Mouse (Mus musculus): ENCODE results near the gene Ppp2r3a. TPM values are rescaled to one million over a fixed set of nuclear protein-coding genes. Genes with fewer than 3 reads are reported as not detected.

Ppp2r3a gene
- polyA plus RNA-seq, 1 experiment, result 0.33 TPM

DNA sequence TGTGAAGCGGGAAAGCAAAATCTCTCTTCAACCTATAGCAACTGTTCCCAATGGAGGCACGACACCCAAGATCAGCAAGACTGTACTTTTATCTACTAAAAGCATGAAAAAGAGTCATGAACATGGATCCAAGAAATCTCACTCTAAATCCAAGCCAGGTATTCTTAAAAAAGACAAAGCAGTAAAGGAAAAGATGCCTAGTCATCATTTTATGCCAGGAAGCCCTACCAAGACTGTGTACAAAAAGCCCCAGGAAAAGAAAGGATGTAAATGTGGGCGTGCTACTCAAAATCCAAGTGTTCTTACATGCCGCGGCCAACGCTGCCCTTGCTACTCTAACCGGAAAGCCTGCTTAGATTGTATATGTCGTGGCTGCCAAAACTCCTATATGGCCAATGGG lies 150.0 kb downstream of the Ppp2r3a start:
- WGBS, result 93% methylated on average over 8 of the region's 8 CpGs
- peaks cover 14% of the 10 kb centered on the region; the same call in 1 of the 2 replicates for H3K4me1 ChIP-seq (ENCODE audit: control insufficient read depth, insufficient read depth, insufficient read length)
- TF ChIP-seq CTCF (IDR thresholded peaks at IDR 0.05; ENCODE audit: extremely low read depth, insufficient read depth, insufficient read length, insufficient replicate concordance) (no peak), POLR2A (IDR thresholded peaks at IDR 0.05; ENCODE audit: low read depth, low read length) (no peak)

DNA sequence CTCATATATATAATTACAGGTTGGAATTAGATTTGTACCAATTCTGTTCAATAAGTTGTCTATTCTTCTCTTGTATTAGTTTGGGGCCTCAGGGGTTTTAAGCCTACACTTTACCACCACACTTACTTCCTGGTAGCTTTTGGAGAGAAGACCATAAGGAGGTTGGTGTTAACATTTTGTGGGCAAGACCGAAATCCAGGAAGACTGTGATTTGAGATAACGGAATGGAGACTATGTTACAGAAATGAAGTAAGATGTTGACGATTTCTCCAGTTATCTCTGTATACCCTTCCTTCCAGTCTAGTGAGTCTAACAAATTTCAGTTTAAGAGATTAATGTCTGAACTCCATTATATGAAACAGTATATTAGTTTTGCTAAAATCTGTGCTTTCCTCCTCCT lies 151.4 kb downstream of the Ppp2r3a start:
- Histone ChIP-seq H3K4me1 (ENCODE audit: control insufficient read depth, insufficient read depth, insufficient read length) (peaks cover 14% of the 10 kb centered on the region; the same call in 1 of the 2 replicates), H3K27me3 (ENCODE audit: control insufficient read depth, insufficient read depth, low read length) (no peaks in the 10 kb centered on the region), H3K27ac (ENCODE audit: insufficient read depth, low read length) (no peak overlapping the region), H3K36me3 (ENCODE audit: control insufficient read depth, insufficient read depth, low read length) (peaks cover 20% of the 10 kb centered on the region), H3K4me3 (ENCODE audit: extremely low read depth, insufficient read depth, insufficient read length) (no peak overlapping the region)
- WGBS, result 55% methylated on average over 3 of the region's 3 CpGs
- no peak for DNase-seq (ENCODE audit: low read depth in 1 of 2, low spot score in 2 of 2)
- TF ChIP-seq POLR2A (IDR thresholded peaks at IDR 0.05; ENCODE audit: low read depth, low read length) (no peak), CTCF (IDR thresholded peaks at IDR 0.05; ENCODE audit: extremely low read depth, insufficient read depth, insufficient read length, insufficient replicate concordance) (no peak)

More for the DNA sequence above, 150.0 kb downstream of the Ppp2r3a start:
- H3K27ac ChIP-seq (ENCODE audit: insufficient read depth, low read length), result no peak overlapping the region
- DNase-seq (ENCODE audit: low read depth in 1 of 2, low spot score in 2 of 2), result no peak
- no peak overlapping the region for H3K4me3 ChIP-seq (ENCODE audit: extremely low read depth, insufficient read depth, insufficient read length)
- peaks cover 19% of the 10 kb centered on the region for H3K36me3 ChIP-seq (ENCODE audit: control insufficient read depth, insufficient read depth, low read length)
- no peaks in the 10 kb centered on the region for H3K27me3 ChIP-seq (ENCODE audit: control insufficient read depth, insufficient read depth, low read length)

DNA sequence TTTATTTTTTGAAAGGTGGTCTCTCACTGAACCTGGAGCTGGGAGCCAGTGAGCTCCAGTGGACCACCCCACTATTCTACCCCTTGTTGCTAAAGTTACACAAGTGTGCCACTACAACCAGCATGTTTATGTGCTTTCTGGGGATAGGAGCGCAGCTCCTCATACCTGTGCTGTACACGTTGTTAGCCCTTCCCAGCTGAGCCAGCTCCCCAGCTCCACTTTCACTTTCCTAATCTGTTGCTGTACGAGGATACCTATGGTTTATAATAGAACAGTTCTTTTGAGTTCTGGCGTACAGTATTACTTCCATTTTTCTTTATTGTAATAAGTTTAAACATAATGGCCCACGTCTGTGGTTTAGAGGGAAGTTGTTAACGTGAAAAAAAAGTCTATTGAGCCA lies 152.2 kb downstream of the Ppp2r3a start:
- no peak overlapping the region for H3K4me3 ChIP-seq (ENCODE audit: extremely low read depth, insufficient read depth, insufficient read length)
- H3K27me3 ChIP-seq (ENCODE audit: control insufficient read depth, insufficient read depth, low read length), result no peaks in the 10 kb centered on the region
- H3K4me1 ChIP-seq (ENCODE audit: control insufficient read depth, insufficient read depth, insufficient read length), result peaks cover 14% of the 10 kb centered on the region; the same call in 1 of the 2 replicates
- WGBS, result 33% methylated on average over 6 of the region's 6 CpGs
- peak overlapping the region; percentile 46; the same call in 1 of the 2 replicates for H3K27ac ChIP-seq (ENCODE audit: insufficient read depth, low read length)
- DNase-seq (ENCODE audit: low read depth in 1 of 2, low spot score in 2 of 2), result no peak
- TF ChIP-seq CTCF (IDR thresholded peaks at IDR 0.05; ENCODE audit: extremely low read depth, insufficient read depth, insufficient read length, insufficient replicate concordance), result no peak
- TF ChIP-seq POLR2A (IDR thresholded peaks at IDR 0.05; ENCODE audit: low read depth, low read length), result no peak
- H3K36me3 ChIP-seq (ENCODE audit: control insufficient read depth, insufficient read depth, low read length), result peaks cover 17% of the 10 kb centered on the region

DNA sequence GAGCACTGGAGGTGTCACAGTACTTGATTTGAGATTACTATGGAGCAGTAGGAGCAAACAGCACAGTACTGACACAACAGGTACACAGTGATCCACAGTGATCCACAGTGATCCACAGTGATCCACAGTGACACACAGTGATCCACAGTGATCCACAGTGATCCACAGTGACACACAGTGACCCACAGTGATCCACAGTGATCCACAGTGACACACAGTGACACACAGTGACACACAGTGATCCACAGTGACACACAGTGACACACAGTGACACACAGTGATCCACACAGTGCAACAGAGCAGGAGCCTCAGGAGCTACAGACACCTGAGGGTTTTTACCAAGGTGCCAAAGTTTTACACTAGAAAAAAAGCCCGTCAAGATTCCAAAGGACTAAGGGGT lies 154.1 kb downstream of the Ppp2r3a start:
- no peak overlapping the region for H3K27ac ChIP-seq (ENCODE audit: insufficient read depth, low read length)
- peaks cover 17% of the 10 kb centered on the region for H3K36me3 ChIP-seq (ENCODE audit: control insufficient read depth, insufficient read depth, low read length)
- TF ChIP-seq CTCF (IDR thresholded peaks at IDR 0.05; ENCODE audit: extremely low read depth, insufficient read depth, insufficient read length, insufficient replicate concordance) (no peak), POLR2A (IDR thresholded peaks at IDR 0.05; ENCODE audit: low read depth, low read length) (no peak)
- WGBS, result 77% methylated on average over 1 of the region's 1 CpGs
- no peaks in the 10 kb centered on the region for H3K27me3 ChIP-seq (ENCODE audit: control insufficient read depth, insufficient read depth, low read length)
- H3K4me3 ChIP-seq (ENCODE audit: extremely low read depth, insufficient read depth, insufficient read length), result no peak overlapping the region
- peaks cover 14% of the 10 kb centered on the region; the same call in 1 of the 2 replicates for H3K4me1 ChIP-seq (ENCODE audit: control insufficient read depth, insufficient read depth, insufficient read length)
- DNase-seq (ENCODE audit: low read depth in 1 of 2, low spot score in 2 of 2), result no peak

- no peak overlapping the region for H3K27ac ChIP-seq (ENCODE audit: insufficient read depth, low read length)
Measured at GRCm38 (mm10) chr9:101096461-101096860, 155.1 kb downstream of the Ppp2r3a start.

DNA sequence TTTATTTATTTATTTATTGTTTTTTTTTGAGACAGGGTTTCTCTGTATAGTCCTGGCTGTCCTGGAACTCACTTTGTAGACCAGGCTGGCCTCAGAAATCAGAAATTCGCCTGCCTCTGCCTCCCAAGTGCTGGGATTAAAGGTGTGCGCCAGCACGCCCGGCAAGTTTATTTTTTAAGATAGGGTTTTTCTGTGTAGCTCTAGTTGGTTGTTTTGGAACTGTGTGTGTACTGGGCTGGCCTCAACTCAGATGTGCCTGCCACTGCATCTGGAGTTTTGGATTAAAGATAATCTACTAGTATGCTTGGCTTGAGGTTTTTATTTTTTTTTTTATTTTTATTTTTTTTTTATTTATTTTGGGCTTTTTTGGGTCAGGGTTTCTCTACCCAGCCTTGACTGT lies 156.2 kb downstream of the Ppp2r3a start:
- H3K4me1 ChIP-seq (ENCODE audit: control insufficient read depth, insufficient read depth, insufficient read length), result peaks cover 14% of the 10 kb centered on the region; the same call in 1 of the 2 replicates
- 89% methylated on average over 4 of the region's 4 CpGs for WGBS
- no peak for TF ChIP-seq CTCF (IDR thresholded peaks at IDR 0.05; ENCODE audit: extremely low read depth, insufficient read depth, insufficient read length, insufficient replicate concordance)
- no peak for TF ChIP-seq POLR2A (IDR thresholded peaks at IDR 0.05; ENCODE audit: low read depth, low read length)

More at GRCm38 (mm10) chr9:101096461-101096860, 155.1 kb downstream of the Ppp2r3a start:
- Histone ChIP-seq H3K4me1 (ENCODE audit: control insufficient read depth, insufficient read depth, insufficient read length) (peaks cover 14% of the 10 kb centered on the region; the same call in 1 of the 2 replicates), H3K36me3 (ENCODE audit: control insufficient read depth, insufficient read depth, low read length) (peaks cover 9% of the 10 kb centered on the region), H3K27me3 (ENCODE audit: control insufficient read depth, insufficient read depth, low read length) (no peaks in the 10 kb centered on the region), H3K4me3 (ENCODE audit: extremely low read depth, insufficient read depth, insufficient read length) (no peak overlapping the region)
- no peak for DNase-seq (ENCODE audit: low read depth in 1 of 2, low spot score in 2 of 2)
- TF ChIP-seq POLR2A (IDR thresholded peaks at IDR 0.05; ENCODE audit: low read depth, low read length) (no peak), CTCF (IDR thresholded peaks at IDR 0.05; ENCODE audit: extremely low read depth, insufficient read depth, insufficient read length, insufficient replicate concordance) (no peak)
- WGBS, result 92% methylated on average over 3 of the region's 3 CpGs

DNA sequence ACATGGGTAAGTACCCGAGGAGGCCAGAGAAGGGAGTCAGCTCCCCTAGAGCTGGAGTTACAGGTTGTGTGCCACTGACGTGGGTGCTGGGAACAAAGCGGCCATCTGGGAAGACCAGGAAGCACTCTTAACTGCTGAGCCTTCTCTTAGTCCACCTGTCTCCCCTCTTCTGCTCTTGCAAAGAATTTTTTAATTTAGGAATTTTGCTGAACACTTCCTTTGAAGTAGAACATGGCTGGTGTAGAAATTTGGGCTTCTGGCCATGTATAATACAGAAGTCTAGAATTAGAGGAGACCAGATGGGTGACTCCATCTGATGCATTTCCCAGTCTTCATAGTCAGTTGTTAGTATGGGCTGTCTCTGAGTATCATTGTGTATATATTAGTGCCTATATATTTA lies 167.9 kb downstream of the Ppp2r3a start:
- 71% methylated on average over 3 of the region's 3 CpGs for WGBS
- no peaks in the 10 kb centered on the region for H3K36me3 ChIP-seq (ENCODE audit: control insufficient read depth, insufficient read depth, low read length)
- H3K27ac ChIP-seq (ENCODE audit: insufficient read depth, low read length), result no peak overlapping the region
- TF ChIP-seq CTCF (IDR thresholded peaks at IDR 0.05; ENCODE audit: extremely low read depth, insufficient read depth, insufficient read length, insufficient replicate concordance) (no peak), POLR2A (IDR thresholded peaks at IDR 0.05; ENCODE audit: low read depth, low read length) (no peak)
- no peak overlapping the region for H3K4me3 ChIP-seq (ENCODE audit: extremely low read depth, insufficient read depth, insufficient read length)
- no peaks in the 10 kb centered on the region for H3K27me3 ChIP-seq (ENCODE audit: control insufficient read depth, insufficient read depth, low read length)
- H3K4me1 ChIP-seq (ENCODE audit: control insufficient read depth, insufficient read depth, insufficient read length), result peaks cover 16% of the 10 kb centered on the region
- no peak for DNase-seq (ENCODE audit: low read depth in 1 of 2, low spot score in 2 of 2)

More for the DNA sequence above, 156.2 kb downstream of the Ppp2r3a start:
- peaks cover 2% of the 10 kb centered on the region; the same call in 1 of the 2 replicates for H3K36me3 ChIP-seq (ENCODE audit: control insufficient read depth, insufficient read depth, low read length)
- no peaks in the 10 kb centered on the region for H3K27me3 ChIP-seq (ENCODE audit: control insufficient read depth, insufficient read depth, low read length)
- no peak for DNase-seq (ENCODE audit: low read depth in 1 of 2, low spot score in 2 of 2)
- H3K4me3 ChIP-seq (ENCODE audit: extremely low read depth, insufficient read depth, insufficient read length), result no peak overlapping the region
- H3K27ac ChIP-seq (ENCODE audit: insufficient read depth, low read length), result no peak overlapping the region

Data from spleen, adult 2 months (tissue).